Mouse (Mus musculus) hindbrain, embryonic 10.5 days (tissue): ENCODE results near the gene Mcrip1. TPM values are rescaled to one million over a fixed set of nuclear protein-coding genes. Genes with fewer than 3 reads are reported as not detected.
A peak's percentile ranks its signal among the peaks of the same experiment; 100 is the strongest.

ENCODE experiments used
- DNase-seq: peaks from one replicate; pipeline ENCODE4 v3.0.0-alpha.2; 2017; ENCODE audit warnings: low spot score
- H3K27ac ChIP-seq: fragments of 300-500 bp; sonication (generic); 2 replicates; pipeline ENCODE4 v1.5.1; 2016; ENCODE audit warnings: mild to moderate bottlenecking, moderate library complexity
- H3K27me3 ChIP-seq: fragments of 300-500 bp; sonication (generic); 2 replicates; pipeline ENCODE4 v1.6.1; 2016; ENCODE audit warnings: mild to moderate bottlenecking; ENCODE audit not compliant: poor library complexity, insufficient read depth, severe bottlenecking
- H3K36me3 ChIP-seq: fragments of 300-500 bp; sonication (generic); 2 replicates; pipeline ENCODE4 v1.6.1; 2016; ENCODE audit warnings: mild to moderate bottlenecking, moderate library complexity
- H3K4me1 ChIP-seq: fragments of 300-500 bp; sonication (generic); replicated peaks from 2 replicates; pipeline ENCODE4 v1.6.1; 2016; ENCODE audit warnings: mild to moderate bottlenecking
- H3K4me3 ChIP-seq: fragments of 300-500 bp; sonication (generic); 2 replicates; pipeline ENCODE4 v1.5.1; 2016; ENCODE audit warnings: mild to moderate bottlenecking, moderate library complexity
- H3K9me3 ChIP-seq: fragments of 300-500 bp; sonication (generic); 2 replicates; pipeline ENCODE4 v1.6.1; 2016; ENCODE audit warnings: mild to moderate bottlenecking, moderate library complexity
- WGBS: fragments of 180-500 bp; shearing (Covaris S2); methylation state at CpG from one replicate; pipeline ENCODE4 v1.1.7; 2016; 5-methylcytosine and 5-hydroxymethylcytosine counted together
- polyA plus RNA-seq: library from polyadenylated mRNA; unstranded; fragments of >200 nt; fragmentation: Nextera tagmentation; extraction: Ambion mirVana; gene quantifications from 2 replicates; pipeline ENCODE4 v1.2.1, GENCODE M21; 2016

Gene Mcrip1
- polyA plus RNA-seq, 1 experiment from 2014 or later, result 261 TPM

- Histone ChIP-seq H3K4me1 (peaks cover 44% of the 10 kb centered on the region), H3K9me3 (peaks cover 4% of the 10 kb centered on the region), H3K27me3 (no peaks in the 10 kb centered on the region), H3K36me3 (peaks cover 54% of the 10 kb centered on the region), H3K4me3 (peak overlapping the region; percentile 93), H3K27ac (peak overlapping the region; percentile 99)
- peak; percentile 88 for DNase-seq
- WGBS, result 61% methylated on average over 15 of the region's 15 CpGs
These were observed 30.0 kb upstream of the Mcrip1 start for GRCm38 (mm10) chr11:120579316-120580107.

DNA sequence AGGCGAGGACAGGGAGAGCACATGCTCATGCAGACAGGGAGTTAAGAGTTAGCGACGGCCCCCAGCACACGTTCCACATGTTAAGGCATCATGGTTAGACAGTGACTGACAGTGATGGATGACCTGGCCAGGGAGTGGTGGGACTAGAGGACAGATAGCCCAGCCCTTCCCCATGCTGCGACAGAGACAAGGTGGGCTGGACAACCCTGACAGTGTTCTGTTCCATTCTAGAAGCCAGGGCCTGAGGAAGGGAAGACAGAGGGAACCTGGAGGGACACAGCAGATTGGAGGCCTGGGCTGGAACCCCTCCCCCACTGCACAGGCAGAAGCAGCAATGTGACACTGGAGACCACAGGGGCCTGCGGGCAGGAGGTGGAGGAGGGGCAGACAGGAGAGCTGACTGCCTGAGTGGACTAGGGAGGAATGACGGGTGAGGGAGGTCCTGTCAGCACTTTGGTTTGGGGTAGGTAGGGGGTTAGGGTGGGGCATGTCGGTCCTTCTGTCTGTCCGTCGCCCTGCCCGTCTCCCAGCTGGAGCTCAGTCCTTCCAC lies 29.2 kb upstream of the Mcrip1 start:
- 83% methylated on average over 11 of the region's 11 CpGs for WGBS
- Histone ChIP-seq H3K27ac (peak overlapping the region; percentile 99), H3K4me1 (peaks cover 51% of the 10 kb centered on the region), H3K27me3 (no peaks in the 10 kb centered on the region), H3K4me3 (peak overlapping the region; percentile 93), H3K36me3 (peaks cover 47% of the 10 kb centered on the region), H3K9me3 (peaks cover under 1% of the 10 kb centered on the region)
- peak; percentile 31 for DNase-seq

DNA sequence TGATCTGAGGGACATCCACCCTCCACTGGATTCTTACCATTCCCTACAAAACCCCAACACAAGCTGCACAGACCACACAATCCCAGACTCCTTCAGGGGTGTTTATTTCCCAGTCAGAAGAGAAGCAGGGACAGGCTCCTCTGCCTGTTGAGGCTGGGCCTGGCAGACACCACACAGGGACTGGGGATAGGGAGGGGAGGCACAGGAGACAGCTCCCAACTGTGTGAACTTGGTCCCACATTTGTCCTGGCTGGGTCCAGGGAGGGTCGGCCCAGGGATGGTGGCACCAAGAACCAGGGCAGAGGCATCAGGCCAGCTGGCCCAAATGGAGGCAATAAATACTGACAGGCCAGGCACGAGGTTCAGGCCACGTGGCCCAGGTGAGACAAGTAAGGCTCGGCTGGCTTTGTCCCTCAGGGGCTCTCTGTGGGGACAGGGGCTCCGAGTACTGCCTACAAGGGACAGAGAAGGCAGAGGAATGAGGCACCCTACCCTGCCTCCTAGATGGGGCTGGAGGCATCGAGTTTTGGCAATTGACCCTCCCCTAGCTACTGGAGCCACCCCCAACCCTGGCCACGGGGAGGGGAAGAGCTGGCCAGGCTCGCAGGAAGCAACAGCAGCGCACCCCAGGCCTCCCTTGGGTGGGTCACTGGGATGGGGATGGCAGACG lies 28.6 kb upstream of the Mcrip1 start:
- Histone ChIP-seq H3K9me3 (no peaks in the 10 kb centered on the region), H3K4me1 (peaks cover 52% of the 10 kb centered on the region), H3K27ac (peak overlapping the region; percentile 99), H3K4me3 (no peak overlapping the region; the same call in 1 of the 2 replicates), H3K36me3 (peaks cover 41% of the 10 kb centered on the region), H3K27me3 (no peaks in the 10 kb centered on the region)
- no peak for DNase-seq
- WGBS, result 91% methylated on average over 10 of the region's 10 CpGs

GRCm38 (mm10) chr11:120577211-120578023 lies 27.9 kb upstream of the Mcrip1 start:
- Histone ChIP-seq H3K27ac (0 out of 2 replicates have a peak overlapping the region, but pooled peaks have one; percentile 99), H3K4me3 (peak overlapping the region; percentile 10), H3K4me1 (peaks cover 50% of the 10 kb centered on the region), H3K9me3 (no peaks in the 10 kb centered on the region), H3K27me3 (no peaks in the 10 kb centered on the region), H3K36me3 (peaks cover 35% of the 10 kb centered on the region)
- DNase-seq, result no peak
- 83% methylated on average over 7 of the region's 7 CpGs for WGBS

DNA sequence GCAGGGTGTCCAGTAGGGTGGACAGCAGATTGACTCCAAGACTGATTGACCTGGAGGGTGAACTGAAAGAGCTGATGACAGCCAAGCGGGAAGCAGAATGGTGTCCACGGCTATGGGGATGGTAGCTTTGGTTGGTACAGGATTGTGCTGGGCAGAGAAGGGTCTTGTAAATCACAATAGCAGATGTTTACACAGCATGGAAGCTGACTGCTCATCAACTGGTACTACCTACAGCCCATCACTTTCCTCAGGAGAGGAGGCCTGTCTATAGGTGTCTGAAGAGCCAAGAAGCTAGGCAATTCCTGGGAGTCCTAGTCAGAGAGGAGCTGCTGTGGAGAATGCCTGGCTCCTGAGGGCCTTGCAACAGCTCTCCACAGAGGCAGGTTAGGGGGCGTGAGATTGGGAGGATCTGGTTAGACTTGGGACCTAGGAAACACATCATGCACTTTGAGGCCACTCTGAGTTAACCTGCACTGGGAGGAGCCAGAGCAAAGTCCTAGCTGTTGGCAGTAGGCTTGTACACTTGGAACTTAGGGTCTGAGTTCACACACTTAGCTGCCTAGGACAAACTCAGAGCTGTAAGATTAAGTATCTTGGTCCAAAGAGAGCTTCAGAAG lies 26.9 kb upstream of the Mcrip1 start:
- peak overlapping the region; percentile 10; the same call in 1 of the 2 replicates for H3K4me3 ChIP-seq
- H3K36me3 ChIP-seq, result peaks cover 36% of the 10 kb centered on the region
- no peaks in the 10 kb centered on the region for H3K27me3 ChIP-seq
- DNase-seq, result no peak
- H3K27ac ChIP-seq, result no peak overlapping the region
- 89% methylated on average over 3 of the region's 3 CpGs for WGBS
- peaks cover 47% of the 10 kb centered on the region for H3K4me1 ChIP-seq
- no peaks in the 10 kb centered on the region for H3K9me3 ChIP-seq

GRCm38 (mm10) chr11:120575940-120576339 lies 26.4 kb upstream of the Mcrip1 start:
- no peaks in the 10 kb centered on the region for H3K27me3 ChIP-seq
- H3K9me3 ChIP-seq, result no peaks in the 10 kb centered on the region
- no peak for DNase-seq
- peaks cover 42% of the 10 kb centered on the region for H3K36me3 ChIP-seq
- H3K4me3 ChIP-seq, result no peak overlapping the region
- no peak overlapping the region for H3K27ac ChIP-seq
- peaks cover 51% of the 10 kb centered on the region for H3K4me1 ChIP-seq

GRCm38 (mm10) chr11:120575046-120575445 lies 25.5 kb upstream of the Mcrip1 start:
- Histone ChIP-seq H3K36me3 (peaks cover 48% of the 10 kb centered on the region), H3K27me3 (no peaks in the 10 kb centered on the region), H3K4me3 (0 out of 2 replicates have a peak overlapping the region, but pooled peaks have one; percentile 100), H3K27ac (no peak overlapping the region), H3K4me1 (peaks cover 50% of the 10 kb centered on the region), H3K9me3 (no peaks in the 10 kb centered on the region)
- 84% methylated on average over 2 of the region's 2 CpGs for WGBS
- DNase-seq, result no peak

DNA sequence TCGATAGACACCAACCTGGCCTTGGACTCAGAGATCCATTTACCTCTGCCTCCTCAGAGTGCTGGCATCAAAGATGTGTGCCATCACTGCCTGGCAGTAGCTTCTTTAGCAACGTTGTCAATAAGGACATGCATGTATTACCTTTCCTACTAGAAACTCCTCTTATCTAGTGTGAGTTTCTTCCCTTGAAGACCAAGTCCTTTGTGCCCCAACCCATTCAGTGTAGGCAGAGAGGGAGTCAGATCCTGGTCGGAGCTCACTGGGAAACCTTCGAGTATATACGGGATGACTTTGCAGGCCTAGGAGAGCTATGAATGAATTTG lies 24.7 kb upstream of the Mcrip1 start:
- Histone ChIP-seq H3K4me1 (peaks cover 42% of the 10 kb centered on the region), H3K27ac (peak overlapping the region; percentile 97), H3K4me3 (peak overlapping the region; percentile 100), H3K27me3 (no peaks in the 10 kb centered on the region), H3K36me3 (peaks cover 48% of the 10 kb centered on the region), H3K9me3 (no peaks in the 10 kb centered on the region)
- 50% methylated on average over 5 of the region's 5 CpGs for WGBS
- DNase-seq, result no peak

- Histone ChIP-seq H3K4me3 (peak overlapping the region; percentile 100), H3K27me3 (no peaks in the 10 kb centered on the region), H3K27ac (peak overlapping the region; percentile 97), H3K36me3 (peaks cover 48% of the 10 kb centered on the region), H3K9me3 (no peaks in the 10 kb centered on the region), H3K4me1 (peaks cover 37% of the 10 kb centered on the region)
- DNase-seq, result no peak
- under 1% methylated on average over 23 of the region's 23 CpGs for WGBS
These were observed 24.2 kb upstream of the Mcrip1 start for GRCm38 (mm10) chr11:120573585-120574277.

- under 1% methylated on average over 94 of the region's 94 CpGs for WGBS
- peak within 1 kb of the TSS; percentile 97 for H3K27ac ChIP-seq
- peak within 1 kb of the TSS; percentile 100 for H3K4me3 ChIP-seq
- H3K4me1 ChIP-seq, result peaks cover 29% of the 10 kb centered on the region
- H3K9me3 ChIP-seq, result no peaks in the 10 kb centered on the region
- DNase-seq, result peak; percentile 99
- H3K36me3 ChIP-seq, result peaks cover 48% of the 10 kb centered on the region
- no peaks in the 10 kb centered on the region for H3K27me3 ChIP-seq
These were observed 23.4 kb upstream of the Mcrip1 start, which contains the start of gene P4hb for GRCm38 (mm10) chr11:120572752-120573584. TSS of gene P4hb (minus strand) at chr11:120573253.

- peaks cover 29% of the 10 kb centered on the region for H3K4me1 ChIP-seq
- DNase-seq, result no peak
- under 1% methylated on average over 24 of the region's 24 CpGs for WGBS
- H3K27me3 ChIP-seq, result no peaks in the 10 kb centered on the region
- H3K9me3 ChIP-seq, result no peaks in the 10 kb centered on the region
- peak overlapping the region; percentile 97 for H3K27ac ChIP-seq
- peak overlapping the region; percentile 100 for H3K4me3 ChIP-seq
- H3K36me3 ChIP-seq, result peaks cover 48% of the 10 kb centered on the region
These were observed 22.9 kb upstream of the Mcrip1 start for GRCm38 (mm10) chr11:120572417-120572751.
